Mouse (Mus musculus) MN1 (cell line): ENCODE measurements around the gene Sfi1.
A peak's percentile ranks its signal among the peaks of the same experiment; 100 is the strongest.
"Not testable (repeated sequence)": the region's sequence is repeated elsewhere in the genome, so short reads cannot be mapped to it uniquely, and the experiment has no call there.

ENCODE experiments used
- DNase-seq: peaks from one replicate; pipeline ENCODE4 v3.0.0-alpha.2; 2016; ENCODE audit warnings: low spot score

Sfi1 gene

GRCm38 (mm10) chr11:3193363-3193762 lies at the start of gene Sfi1:
TSS of gene Sfi1 (minus strand) at chr11:3193463.
- DNase-seq = no peak

GRCm38 (mm10) chr11:3242395-3242794 lies 49.1 kb upstream of the Sfi1 start:
- DNase-seq = no peak

DNA sequence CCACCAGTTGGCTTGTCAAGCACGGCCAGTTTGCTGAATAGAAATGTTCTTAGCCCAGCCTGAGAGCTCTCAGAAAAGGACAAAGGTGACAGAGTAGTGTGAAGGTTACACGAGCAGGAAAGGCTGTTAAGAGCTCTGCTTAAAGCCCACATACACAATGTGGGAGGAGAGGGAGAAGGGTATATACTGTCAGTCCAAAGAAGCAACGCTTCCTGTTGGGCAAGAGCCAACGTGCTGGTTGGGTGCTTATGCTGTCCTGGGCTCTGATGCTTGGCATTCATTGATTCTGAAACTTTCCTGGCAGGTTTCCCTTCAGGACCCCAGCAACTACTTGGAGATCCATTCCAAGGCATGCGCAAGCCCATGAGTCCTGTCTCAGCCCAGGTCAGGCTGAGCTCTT lies 42.0 kb upstream of the Sfi1 start:
- DNase-seq = no peak

GRCm38 (mm10) chr11:3233704-3234103 lies 40.4 kb upstream of the Sfi1 start:
- DNase-seq = no peak

DNA sequence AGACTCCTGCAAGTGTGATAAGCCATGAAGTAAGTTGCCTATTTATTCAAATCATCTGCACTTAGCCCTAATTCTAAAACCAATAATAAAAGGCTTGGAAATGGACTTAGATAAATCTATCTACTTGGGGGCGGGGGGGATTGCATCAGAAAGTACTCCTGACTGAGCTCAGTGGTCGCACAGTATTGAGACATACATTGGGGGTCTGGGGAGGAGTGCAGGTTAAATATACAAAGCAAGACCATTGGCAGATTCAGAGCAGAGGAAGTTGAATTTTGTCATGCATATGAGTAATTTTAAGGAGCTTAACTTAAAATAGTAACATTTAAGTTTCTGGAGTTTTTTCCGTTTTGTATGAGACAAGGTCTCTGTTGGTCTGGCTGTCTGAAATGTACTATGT lies 39.0 kb upstream of the Sfi1 start:
- DNase-seq = no peak

- DNase-seq = no peak
These were observed 33.9 kb upstream of the Sfi1 start for GRCm38 (mm10) chr11:3227113-3227512.

DNA sequence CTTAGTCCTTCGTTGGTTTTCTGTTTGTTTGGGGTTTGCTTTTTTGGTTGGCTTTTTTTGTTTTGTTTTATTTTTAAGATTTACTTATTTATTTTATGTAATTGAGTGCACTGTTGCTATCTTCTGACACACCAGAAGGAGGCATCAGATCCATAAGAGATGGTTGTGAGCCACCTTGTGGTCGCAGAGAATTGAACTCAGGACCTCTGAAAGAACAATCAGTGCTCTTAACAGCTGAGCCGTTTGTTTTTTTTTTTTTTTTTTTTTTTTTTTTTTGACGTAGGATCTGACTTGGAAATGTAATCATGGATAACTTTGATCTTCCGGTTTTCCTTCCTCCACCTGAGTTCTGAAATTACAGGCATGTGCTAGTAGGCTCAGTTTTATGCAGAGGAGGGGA lies 29.8 kb upstream of the Sfi1 start:
- no peak for DNase-seq

DNA sequence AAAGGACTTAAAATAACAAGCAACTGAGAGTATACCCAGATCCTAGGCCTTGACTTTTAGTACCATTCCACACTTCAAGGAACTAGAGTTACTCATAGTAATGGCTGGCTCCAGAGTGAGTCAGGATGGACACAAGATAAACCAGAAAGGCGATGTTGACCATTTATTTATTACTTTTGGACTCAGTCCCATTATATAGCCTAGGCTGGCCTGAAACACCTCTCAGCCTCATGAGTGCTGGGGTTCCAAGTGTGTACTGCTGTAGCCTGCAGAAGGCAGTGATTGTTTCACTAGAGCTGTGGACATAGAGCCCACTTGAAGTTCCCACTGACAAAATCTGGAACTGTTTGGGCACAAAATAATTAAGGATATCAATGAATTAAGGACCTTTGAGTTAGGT lies 19.3 kb upstream of the Sfi1 start:
- DNase-seq = no peak

- no peak for DNase-seq
These were observed 13.5 kb upstream of the Sfi1 start for GRCm38 (mm10) chr11:3206783-3207182.

DNA sequence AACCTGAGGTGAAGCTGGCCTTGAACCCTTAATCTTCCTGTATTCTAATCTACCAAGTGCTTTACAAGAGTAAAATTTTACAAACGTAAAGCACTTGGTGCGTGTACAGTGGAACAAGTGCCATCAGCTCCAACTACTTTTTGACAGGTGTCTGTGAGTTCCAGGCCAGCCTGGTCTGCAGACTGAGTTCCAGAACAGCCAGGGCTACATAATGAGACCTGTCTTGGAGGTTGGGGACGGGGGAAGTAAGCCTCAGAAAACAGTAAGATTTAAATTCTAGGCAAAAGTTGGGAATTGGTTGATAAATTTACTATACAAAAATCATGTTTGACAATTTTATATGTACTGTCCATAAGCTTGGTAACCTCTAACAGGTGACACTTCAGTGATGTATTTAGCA lies 11.9 kb upstream of the Sfi1 start:
- no peak for DNase-seq

GRCm38 (mm10) chr11:3203771-3204170 lies 10.5 kb upstream of the Sfi1 start:
- peak; percentile 27 for DNase-seq

GRCm38 (mm10) chr11:3202781-3203441 lies 9.6 kb upstream of the Sfi1 start:
- DNase-seq = peak; percentile 77

- peak; percentile 94 for DNase-seq
These were observed 9.0 kb upstream of the Sfi1 start, which contains the start of gene Eif4enif1 for GRCm38 (mm10) chr11:3202231-3202701. TSS of gene Eif4enif1 (plus strand) at chr11:3202392.

DNA sequence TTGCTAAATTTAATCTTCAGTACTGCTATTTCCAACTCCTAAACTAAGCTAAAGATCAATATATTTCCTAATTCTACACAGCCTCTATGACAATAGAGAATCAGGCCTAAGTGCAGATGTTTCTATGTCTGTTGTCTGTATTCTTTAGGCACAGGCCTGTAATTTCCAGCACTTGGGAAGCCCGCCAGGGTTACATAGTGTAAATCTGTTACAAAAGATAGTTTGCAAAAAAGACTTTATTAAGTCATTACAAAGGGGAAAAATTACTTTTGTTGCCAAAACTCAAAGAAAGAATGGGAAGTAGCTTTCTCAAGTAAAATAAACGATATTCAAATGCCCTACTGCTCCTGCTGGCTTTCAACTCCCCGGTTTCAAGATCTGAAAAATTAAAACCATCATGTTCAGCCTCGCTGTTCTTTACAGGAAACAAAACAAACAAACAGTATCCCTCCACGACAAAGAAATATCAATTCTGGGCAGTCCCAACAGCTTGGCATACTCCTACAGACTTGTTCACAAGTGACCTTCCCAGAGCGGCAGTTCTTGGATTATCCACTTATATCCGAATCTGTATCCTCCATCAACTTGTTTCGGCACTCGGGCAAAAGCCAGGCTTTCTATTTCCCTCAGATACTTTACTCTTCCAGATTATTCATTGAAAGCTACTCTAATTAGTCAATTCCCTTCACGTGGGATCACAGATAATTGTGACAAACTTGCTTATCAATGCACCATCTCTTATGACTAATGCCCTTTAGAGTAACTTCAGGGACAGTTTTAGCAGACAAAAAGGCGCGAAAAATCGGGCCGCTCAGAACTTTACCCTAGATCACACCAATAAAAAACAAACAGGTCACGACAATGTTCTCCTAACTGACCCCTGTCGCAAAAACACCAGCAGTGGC lies 8.3 kb upstream of the Sfi1 start:
- peak; percentile 45 for DNase-seq

DNA sequence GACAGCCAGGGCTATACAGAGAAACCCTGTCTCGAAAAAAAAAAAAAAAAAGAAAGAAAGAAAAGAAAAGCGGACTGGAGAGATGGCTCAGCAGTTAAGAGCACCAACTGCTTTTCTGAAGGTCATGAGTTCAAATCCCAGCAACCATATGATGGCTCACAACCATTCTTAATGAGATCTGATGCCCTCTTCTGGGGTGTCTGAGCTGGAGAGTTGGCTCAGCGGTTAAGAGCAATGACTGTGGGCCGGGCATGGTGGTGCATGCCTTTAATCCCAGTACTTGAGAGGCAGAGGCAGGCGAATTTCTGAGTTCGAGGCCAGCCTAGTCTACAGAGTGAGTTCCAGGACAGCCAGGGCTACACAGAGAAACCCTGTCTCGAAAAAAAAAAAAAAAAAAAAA lies 7.4 kb upstream of the Sfi1 start:
- not testable (repeated sequence) for DNase-seq

- peak; percentile 20 for DNase-seq
These were observed 10.6 kb downstream of the Sfi1 start for GRCm38 (mm10) chr11:3182707-3183106.

- not testable (repeated sequence) for DNase-seq
These were observed 11.3 kb downstream of the Sfi1 start for GRCm38 (mm10) chr11:3181971-3182370.

DNA sequence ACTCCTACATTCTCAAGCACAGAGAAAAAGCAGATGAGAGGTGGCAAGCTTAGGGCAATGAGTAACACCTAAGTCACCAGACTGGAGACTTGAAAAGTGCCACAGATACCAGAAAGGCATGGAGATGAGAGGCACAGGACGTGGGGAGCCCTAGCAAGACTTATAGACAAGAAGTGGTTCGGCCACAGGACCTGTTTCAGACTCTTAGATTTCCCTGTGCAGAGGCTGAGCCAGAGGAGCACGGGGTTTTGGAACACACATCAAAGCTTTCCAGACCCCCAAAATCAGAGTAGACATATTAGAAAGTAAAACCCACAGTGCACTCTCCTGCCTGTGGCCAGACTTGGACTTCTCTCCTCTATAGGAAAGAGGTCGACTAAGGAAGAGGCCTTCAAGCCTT lies 12.0 kb downstream of the Sfi1 start:
- peak; percentile 43 for DNase-seq

- peak; percentile 12 for DNase-seq
These were observed 12.6 kb downstream of the Sfi1 start for GRCm38 (mm10) chr11:3180510-3181160.

GRCm38 (mm10) chr11:3179726-3180092 lies 13.6 kb downstream of the Sfi1 start:
- DNase-seq = not testable (repeated sequence)

- DNase-seq = peak; percentile 22
These were observed 14.1 kb downstream of the Sfi1 start for GRCm38 (mm10) chr11:3178968-3179725.
